Mouse (Mus musculus): Measurements from ENCODE around the gene Clca3a1. TPM values are rescaled to one million over a fixed set of nuclear protein-coding genes. Genes with fewer than 3 reads are reported as not detected.
A peak's percentile ranks its signal among the peaks of the same experiment; 100 is the strongest.
"Not testable (repeated sequence)": the region's sequence is repeated elsewhere in the genome, so short reads cannot be mapped to it uniquely, and the experiment has no call there.

Gene Clca3a1
- 1 to 10 TPM; 2.2 to 2.8 TPM for total RNA-seq (2021)
- long read RNA-seq, experiment 1, transcript Clca3a1-202 (14 exons, 3,524 nt), result major isoform, 5 of 5 reads
- long read RNA-seq, experiment 1, partial matches to known transcripts, result 0 of 5 reads
- long read RNA-seq, experiment 1, other reads (novel, unspliced or antisense), result 0 of 5 reads
- long read RNA-seq, experiment 2, partial matches to known transcripts, result 0 of 2 reads
- long read RNA-seq, experiment 2, other reads (novel, unspliced or antisense), result 0 of 2 reads

DNA sequence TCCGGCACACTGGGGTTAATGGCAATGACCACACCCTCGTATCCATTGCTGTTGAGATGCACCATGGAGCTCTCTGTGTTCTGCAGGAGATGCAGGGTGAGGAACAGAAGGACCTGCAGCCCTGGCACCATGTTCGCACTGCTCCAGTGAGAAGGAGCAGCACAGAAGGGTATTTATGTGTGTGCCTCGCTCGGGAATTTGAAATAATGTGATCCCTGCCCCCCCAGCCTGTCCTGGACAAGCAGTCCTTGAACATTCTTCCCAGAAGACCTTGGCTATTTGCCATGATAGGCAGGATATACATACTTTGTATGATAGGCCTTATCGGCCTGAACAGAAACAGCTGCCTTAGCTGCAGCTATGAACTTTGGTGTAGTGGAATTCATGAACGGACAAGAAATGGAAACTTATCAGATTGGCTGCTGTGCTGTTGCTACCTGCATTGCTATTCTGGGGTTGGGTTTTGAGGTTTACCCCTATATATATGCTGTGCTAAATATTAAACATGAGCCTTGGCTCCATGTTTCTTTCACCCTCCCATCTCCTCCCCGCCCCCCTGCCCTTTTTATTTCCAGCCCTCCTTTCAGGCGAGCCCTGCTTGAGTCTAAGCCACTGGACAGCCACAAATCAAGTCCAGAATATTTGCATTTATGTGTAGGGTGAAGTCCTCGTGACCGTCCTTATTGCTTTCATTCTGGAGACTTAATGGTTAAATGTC lies at the start of gene Clca3a1:
Gene Clca3a1 (minus strand): TSS at position 386 of the 718 bp plus-strand sequence.
- peak in 1 of 2 experiments; percentile 15 for DNase-seq

DNA sequence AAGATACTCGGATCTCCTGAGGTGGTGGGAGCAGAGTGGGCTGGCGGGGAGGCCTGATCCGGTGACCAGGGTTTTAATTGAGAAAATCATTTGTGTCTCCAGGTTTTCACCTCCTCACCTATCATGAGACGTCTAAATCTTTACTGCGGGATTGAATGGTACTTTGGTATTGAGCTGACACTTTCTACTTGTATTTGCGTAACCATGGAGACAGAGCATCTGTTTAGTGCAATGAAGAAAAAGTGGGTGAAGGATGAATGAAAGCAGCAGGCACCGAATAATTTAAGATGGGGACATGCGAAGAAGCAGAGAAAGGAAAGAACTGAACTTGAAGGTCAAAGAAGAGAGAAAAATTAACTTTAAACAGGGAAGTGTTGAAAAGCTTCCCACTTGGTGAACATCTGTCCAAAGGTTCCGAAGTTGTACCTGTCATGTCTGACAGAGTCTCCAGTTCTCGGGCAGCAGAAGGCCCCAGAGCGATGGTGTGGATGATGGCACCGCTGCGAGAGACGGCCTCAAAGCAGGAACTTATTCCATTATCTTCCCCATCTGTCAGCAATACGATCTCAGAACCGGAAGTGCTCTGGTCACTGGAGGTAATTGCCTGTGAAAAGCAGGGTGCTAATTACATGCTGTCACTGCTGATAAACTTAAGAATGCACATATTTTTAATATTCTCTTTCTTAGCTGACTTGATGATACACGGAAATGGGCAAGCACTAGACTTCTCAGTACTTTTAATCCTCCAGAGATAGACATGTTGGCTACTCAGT lies 47.6 kb upstream of the Clca3a1 start:
- intact Hi-C loops (cut with DNase I); DNase-seq: not testable (repeated sequence)

More for the DNA sequence above, at the start of gene Clca3a1:
- intact Hi-C loops (cut with DNase I), result no loop called here

DNA sequence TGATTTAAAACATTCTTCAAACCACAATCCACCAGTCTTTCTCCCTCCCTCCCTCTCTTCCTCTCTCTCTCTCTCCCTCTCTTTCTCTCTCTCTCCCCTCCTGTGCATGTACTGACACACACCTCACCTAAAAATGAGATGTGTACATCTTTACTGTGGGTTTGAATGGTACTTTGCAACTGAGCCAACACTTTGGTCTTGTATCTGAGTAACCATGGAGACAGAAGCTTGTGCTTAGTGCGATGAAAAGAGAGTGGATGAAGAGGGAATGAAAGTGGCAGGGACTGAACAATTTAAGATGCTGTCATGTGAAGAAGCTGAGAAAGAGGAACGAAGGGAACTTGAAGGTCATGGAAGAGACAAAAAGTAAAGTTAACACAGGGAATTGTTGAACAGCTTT lies 45.8 kb upstream of the Clca3a1 start:
- intact Hi-C loops (cut with DNase I), result not testable (repeated sequence)

DNA sequence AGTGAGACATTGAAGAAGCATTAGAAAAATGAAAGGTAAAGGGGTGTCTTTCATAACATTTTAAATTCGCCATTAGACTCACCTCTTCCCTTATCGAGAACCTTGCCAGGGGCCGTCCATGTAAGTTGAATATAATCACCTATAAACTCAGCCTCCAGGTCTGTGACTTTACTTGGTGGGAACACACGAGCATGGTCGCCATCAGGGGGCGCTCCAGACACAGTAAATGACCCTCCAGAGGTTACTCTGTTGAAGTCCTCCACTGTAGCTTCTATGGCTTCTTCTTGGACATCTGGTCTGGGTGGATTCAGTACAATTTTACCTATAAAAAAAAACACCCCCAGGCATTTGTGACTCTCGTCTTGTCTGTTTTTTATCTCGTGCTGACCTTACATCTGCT lies 41.1 kb upstream of the Clca3a1 start:
- intact Hi-C loops (cut with DNase I), result no loop called here
- DNase-seq, result peak; percentile 34 to 46

More for the DNA sequence above, 45.8 kb upstream of the Clca3a1 start:
- not testable (repeated sequence) for DNase-seq

DNA sequence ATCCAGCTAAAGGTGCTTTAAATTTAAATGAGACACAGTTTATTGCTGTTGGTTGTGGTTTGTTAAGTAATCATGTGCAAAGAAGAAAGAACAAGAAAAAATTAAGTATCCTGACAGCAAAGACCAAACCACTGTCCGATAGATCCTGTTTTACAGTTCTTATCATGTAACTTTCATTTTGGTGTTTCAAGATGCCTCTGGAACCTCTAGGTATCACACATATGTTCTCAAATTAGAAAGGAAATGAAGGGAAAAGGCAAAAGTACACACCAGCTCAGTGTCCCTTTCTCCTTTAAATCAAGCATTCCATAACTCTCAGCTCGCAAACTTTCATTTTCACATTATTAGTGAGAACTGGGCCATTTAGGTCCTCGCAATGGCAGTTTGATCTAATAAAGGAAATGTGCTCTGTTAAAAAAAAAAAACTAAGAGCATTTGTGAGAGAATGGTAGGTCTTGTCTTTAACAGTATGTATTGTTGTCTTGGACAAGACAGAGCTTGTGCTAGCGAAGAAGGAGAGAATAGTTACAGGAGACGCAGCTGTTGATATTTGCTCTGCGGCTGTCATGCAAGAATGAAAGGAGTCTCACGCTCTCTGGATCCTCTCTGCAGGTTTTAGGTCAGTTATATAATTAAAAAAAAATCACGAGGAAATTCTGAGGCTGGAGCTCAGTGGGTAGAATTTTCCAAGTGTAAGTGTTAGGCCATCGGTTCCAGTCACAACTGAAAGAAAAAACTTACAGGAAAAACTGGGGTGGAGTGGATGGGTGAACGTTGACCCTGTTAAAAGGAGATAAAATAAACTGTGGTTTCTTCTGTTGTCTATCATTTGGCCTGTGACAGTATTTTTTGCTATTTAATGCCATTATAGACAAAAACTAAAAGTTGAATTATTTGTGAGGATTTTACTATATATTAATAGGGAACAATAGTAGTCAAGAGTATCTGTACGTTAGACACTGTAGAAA lies 24.7 kb upstream of the Clca3a1 start:
- DNase-seq, result no peak
- intact Hi-C loops (cut with DNase I), result no loop called here

DNA sequence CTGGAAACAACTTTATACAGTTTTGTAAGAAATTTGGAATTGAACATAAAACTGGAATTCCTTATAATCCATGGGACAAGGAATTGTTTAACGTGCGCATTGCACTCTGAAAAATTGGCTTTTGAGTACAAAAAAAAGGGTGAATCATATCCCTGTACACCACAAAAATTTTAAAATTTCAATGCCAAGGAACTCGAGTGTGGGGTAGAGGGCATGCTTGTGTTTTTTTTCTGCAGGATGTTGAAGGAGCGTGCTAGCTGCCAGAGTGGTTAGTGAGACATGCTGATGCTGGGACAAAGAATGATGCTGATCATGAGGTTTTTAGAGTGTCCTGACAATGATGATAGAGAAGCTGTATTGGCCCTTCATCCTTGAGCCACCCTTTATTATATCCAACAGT lies 4.4 kb upstream of the Clca3a1 start:
- DNase-seq, result no peak
- intact Hi-C loops (cut with DNase I), result no loop called here

DNA sequence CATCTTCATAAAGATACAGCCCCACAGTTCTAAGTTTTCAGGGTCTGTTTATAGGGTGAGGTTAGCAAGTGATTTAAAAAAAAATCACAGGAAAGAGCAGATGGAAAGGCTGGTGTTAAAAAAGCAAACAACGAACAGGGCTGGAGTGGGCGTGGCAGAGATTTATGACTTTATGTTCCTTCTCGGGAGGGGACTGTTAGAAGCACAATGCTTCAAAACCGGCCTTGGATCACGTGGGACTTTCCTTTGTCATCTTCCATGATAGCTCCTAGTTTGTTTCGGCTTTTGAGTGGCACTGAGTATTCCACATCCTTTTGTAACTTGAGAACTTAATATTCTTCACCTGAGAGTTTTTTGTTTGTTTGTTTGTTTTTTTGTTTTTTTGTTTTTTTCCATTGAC lies 677 bp upstream of the Clca3a1 start:
- intact Hi-C loops (cut with DNase I), result no loop called here
- DNase-seq, result no peak

DNA sequence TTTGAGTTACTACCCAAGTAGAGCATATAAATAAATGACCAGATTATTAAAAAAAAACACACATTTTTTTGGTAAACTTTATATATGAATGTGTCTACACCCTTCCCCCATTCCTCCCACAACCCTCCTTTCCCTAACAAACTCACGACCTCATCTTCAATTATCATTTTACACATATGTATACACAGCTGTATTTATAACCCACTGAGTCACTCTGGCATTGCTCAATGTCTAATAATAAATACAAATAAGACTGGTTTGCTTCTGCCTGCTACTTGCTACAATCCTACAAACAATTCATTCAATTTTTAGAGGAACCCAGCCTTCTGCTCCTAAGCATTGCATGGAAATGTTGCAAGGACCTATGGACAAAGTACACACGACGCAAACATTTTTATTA lies 1.1 kb downstream of the Clca3a1 start:
- intact Hi-C loops (cut with DNase I), result loop anchor here (10.0 kb wide), 1 partner anchor 55 kb away; the partner anchor contains the start of gene Clca3a2
- DNase-seq, result no peak

DNA sequence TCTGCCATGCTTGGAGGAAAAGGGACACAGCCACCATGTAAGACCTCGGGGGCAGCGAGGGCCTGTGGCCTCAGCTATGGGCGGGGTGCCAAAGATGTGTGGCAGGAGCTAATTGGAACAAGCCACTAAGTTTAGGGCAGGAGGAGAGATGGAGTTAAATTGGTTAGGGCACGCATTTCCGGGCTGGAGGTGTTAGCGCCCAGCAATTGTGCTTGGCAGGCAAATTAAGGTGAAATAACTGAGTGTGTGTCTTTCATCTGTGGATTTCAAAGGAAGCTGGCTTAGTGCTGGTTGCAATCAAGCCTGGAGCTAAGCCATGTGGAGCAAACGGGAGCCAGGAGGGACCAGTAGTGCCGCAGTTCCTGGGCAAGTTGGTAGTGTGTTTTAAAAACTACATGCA lies 4.7 kb downstream of the Clca3a1 start:
- intact Hi-C loops (cut with DNase I), result loop anchor here (10.0 kb wide), 1 partner anchor 59 kb away; the partner anchor contains the start of gene Clca3a2
- not testable (repeated sequence) for DNase-seq

DNA sequence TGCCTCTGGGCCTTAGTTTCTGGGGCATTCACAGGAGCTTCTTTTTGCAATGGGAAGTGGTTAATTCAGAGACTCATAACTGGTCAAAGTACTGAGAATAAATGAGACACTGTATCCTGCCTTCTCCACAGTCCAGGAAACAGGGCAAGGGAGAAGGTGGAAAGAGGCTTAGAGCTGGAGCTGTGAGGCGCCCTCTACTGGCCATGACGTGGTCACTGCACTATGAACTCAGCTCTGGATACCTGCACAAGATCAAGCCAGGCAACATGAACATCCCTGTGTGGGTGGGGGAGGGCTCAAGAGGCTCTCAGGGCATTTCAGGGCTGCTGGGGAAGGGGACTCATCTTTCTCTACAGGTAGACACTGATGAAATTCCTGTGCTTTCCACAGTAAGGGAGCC lies 7.7 kb downstream of the Clca3a1 start:
- intact Hi-C loops (cut with DNase I), result loop anchor here (10.0 kb wide), 1 partner anchor 62 kb away; the partner anchor contains the start of gene Clca3a2
- DNase-seq, result peak; percentile 9 to 16

DNA sequence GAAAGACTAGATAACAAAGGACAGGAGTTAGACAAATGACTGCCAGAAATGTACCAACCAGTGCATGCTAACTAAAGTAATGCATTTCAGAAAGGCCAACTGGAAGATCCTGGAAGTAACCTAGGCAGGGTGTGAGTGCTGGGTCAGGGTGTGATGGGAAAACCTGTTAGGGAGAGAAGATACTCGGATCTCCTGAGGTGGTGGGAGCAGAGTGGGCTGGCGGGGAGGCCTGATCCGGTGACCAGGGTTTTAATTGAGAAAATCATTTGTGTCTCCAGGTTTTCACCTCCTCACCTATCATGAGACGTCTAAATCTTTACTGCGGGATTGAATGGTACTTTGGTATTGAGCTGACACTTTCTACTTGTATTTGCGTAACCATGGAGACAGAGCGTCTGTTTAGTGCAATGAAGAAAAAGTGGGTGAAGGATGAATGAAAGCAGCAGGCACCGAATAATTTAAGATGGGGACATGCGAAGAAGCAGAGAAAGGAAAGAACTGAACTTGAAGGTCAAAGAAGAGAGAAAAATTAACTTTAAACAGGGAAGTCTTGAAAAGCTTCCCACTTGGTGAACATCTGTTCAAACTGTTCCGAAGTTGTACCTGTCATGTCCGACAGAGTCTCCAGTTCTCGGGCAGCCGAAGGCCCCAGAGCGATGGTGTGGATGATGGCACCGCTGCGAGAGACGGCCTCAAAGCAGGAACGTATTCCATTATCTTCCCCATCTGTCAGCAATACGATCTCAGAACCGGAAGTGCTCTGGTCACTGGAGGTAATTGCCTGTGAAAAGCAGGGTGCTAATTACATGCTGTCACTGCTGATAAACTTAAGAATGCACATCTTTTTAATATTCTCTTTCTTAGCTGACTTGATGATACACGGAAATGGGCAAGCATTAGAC lies 11.5 kb downstream of the Clca3a1 start:
- intact Hi-C loops (cut with DNase I); DNase-seq: not testable (repeated sequence)

DNA sequence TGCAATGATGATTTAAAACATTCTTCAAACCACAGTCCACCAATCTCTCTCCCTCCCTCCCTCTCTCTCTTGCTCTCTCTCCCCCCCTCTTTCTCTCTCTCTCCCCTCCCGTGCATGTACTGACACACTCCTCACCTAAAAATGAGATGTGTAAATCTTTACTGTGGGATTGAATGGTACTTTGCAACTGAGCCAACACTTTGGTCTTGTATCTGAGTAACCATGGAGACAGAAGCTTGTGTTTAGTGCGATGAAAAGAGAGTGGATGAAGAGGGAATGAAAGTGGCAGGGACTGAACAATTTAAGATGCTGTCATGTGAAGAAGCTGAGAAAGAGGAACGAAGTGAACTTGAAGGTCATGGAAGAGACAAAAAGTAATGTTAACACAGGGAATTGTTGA lies 13.1 kb downstream of the Clca3a1 start:
- DNase-seq; intact Hi-C loops (cut with DNase I): not testable (repeated sequence)

DNA sequence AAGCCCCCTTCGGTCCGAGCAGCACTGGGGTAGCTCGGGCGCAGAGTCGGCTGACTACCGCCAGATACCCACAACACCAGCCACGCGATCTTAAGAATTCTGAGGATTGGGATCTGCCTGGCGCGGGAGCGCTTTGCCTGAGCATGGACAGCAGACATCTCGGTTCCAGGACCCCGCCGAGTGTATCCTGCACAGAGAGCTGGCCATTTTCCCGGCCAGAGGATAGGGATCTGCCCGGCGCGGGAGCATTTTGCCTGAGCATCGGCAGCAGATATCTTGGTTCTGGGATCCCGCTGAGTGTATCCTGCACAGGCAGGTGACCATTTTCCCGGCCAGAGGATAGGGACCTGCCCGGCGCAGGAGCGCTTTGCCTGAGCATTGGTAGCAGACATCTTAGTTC lies 22.4 kb downstream of the Clca3a1 start:
- intact Hi-C loops (cut with DNase I), result loop anchor here (10.0 kb wide), 1 partner anchor 386 kb away; no protein-coding TSS in a partner anchor
- DNase-seq, result not testable (repeated sequence)

DNA sequence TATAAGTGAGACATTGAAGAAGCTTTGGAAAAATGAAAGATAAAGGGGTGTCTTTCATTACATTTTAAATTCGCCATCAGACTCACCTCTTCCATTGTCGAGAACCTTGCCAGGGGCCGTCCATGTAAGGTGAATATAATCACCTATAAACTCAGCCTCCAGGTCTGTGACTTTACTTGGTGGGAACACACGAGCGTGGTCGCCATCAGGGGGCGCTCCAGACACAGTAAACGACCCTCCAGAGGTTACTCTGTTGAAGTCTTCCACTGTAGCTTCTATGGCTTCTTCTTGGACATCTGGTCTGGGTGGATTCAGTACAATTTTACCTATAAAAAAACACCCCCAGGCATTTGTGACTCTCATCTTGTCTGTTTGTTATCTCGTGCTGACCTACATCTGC lies 23.9 kb downstream of the Clca3a1 start:
- peak; percentile 54 to 67 for DNase-seq
- intact Hi-C loops (cut with DNase I), result loop anchor here (10.0 kb wide), 1 partner anchor 388 kb away; no protein-coding TSS in a partner anchor

DNA sequence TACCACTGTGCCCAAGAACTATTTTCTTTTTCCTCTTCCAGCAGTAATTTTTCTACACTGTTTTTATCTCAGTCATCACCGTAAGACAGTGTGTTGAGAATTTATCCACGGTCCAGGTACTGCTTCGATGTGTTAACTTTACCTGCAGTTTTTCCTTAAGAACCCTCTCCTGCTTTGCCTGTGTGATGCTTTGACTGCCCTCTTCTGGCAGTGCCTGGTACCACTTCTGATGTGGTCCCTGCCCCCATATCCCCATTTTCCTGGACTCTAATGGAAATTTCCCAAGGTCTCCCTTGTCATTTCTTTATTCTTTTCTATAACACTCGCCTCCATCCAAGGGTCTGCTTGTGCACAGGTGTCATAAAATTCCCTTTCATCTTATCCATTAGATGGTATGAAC lies 37.3 kb downstream of the Clca3a1 start:
- intact Hi-C loops (cut with DNase I), result loop anchor here (5.0 kb wide), 1 partner anchor 106 kb away; no protein-coding TSS in a partner anchor
- peak; percentile 63 to 71 for DNase-seq

DNA sequence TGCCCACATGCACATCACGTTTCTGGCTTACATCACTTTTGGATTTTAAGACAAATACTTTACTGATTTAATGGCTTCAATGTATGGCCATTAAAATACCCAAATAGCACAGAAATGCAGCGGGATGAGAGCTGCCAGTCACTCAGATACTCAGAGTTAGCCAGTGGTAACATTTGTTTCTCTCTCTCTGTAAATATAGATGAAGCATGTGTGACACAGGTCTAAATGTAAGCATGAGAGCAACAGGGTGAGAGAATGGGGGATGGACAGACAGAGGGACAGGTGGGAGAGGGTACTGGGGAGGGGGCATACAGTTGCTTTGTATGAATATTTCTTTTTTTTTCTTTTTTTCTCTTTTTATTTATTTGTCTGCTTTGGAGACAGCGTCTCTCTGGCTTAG lies 38.2 kb downstream of the Clca3a1 start:
- intact Hi-C loops (cut with DNase I), result loop anchor here (5.0 kb wide), 1 partner anchor 105 kb away; no protein-coding TSS in a partner anchor
- DNase-seq, result not testable (repeated sequence)

DNA sequence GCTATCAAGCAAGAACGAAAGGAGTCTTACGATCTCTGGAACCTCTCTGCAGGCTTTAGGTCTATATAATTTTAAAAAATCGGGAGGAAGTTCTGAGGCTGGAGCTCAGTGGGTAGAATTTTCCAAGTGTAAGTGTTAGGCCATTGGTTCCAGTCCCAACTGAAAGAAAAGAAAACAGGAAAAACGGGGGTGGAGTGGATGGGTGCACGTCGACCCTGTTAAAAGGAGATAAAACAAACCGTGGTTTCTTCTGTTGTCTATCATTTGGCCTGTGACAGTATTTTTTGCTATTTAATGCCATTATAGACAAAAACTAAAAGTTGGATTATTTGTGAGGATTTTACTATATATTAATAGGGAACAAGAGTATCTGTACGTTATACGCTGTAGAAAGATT lies 38.9 kb downstream of the Clca3a1 start:
- intact Hi-C loops (cut with DNase I), result loop anchor here (2.0 to 5.0 kb wide), 4 partner anchors 29 to 267 kb away; partner anchors contain the start of genes Hs2st1 and Selenof
- no peak for DNase-seq
